Comparison of ENCODE assay signal across 8 mouse cellular contexts in the genomic region with DNA sequence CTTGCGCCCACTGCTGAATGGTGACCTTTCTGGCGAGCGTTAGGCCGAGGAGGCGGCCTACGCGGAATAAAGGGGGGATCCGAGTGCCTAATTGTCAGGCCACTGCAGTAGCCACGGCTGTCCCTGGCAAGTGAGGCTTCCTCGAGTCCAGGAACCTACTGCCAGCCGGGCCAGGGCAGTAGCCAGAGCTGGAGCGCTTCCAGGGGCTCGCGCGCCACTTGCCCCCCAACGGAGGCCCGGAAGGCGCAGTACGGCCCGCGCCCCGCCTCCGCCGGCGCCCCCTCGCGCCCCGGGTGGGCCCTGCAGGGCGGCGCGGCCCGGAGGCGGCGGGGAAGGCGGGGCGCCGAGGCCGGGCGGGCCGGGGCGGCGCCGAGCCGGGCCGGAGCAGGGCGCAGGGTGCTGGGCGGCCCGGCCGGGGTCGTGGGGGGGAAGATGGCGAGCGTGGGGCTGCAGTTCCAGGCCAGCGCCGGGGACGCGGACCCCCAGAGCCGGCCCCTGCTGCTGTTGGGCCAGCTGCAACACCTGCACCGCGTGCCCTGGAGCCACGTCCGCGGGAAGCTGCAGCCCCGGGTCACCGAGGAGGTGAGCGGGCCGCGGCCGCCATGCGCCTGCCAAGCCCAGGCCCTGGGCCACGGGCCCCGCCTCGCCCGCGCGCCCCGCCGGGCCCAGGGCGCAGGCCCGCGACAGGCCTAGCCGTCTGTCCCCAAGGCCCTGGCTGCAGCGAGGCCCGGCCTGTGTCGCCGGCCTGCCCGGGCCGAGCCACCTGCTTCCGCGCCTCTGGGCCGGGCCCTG. TPM values are rescaled to one million over a fixed set of nuclear protein-coding genes. Genes with fewer than 3 reads are reported as not detected.
DNase-seq lines count a peak whose midpoint lies in the region; ATAC-seq lines count a peak whose summit lies in the region.

Npepl1 (plus strand) TSS at position 359 of the 792 bp plus-strand sequence.

- ATAC-seq in hindbrain, embryonic 13.5 days (ENCODE audit: low FRiP score): peak; percentile 76

- H3K27me3 ChIP-seq in hindbrain, embryonic 13.5 days: no peaks in the 10 kb centered on the region

- peak within 1 kb of the TSS; percentile 31 for H3K27ac ChIP-seq in hindbrain, embryonic 13.5 days

- H3K9ac ChIP-seq in hindbrain, embryonic 13.5 days: peak within 1 kb of the TSS; percentile 76

- H3K4me2 ChIP-seq in hindbrain, embryonic 13.5 days: peak within 1 kb of the TSS; percentile 68

- DNase-seq in ZHBTc4 (ENCODE audit: low read depth, low spot score): peak; percentile 41
- DNase-seq in cerebellum, postnatal 25 days: peak; percentile 81 to 82
- DNase-seq in frontal cortex, postnatal 36 days (ENCODE audit: low spot score in 2 of 2): peak; percentile 51 to 52
- peak; percentile 58 to 71 for DNase-seq in layer of hippocampus, postnatal 36 days
- DNase-seq in lung, postnatal 25 days (ENCODE audit: low spot score): peak; percentile 45
- DNase-seq in retina, embryonic 14.5 days (ENCODE audit: low spot score): peak; percentile 61
- DNase-seq in urinary bladder, postnatal 14 days (ENCODE audit: low spot score): peak; percentile 58

- 0 out of 2 replicates have a peak, but pooled peaks cover 2% of the 10 kb centered on the region for H3K36me3 ChIP-seq in hindbrain, embryonic 13.5 days

- WGBS in hindbrain, embryonic 13.5 days: 2% methylated on average over 61 of the region's 90 CpGs

- H3K4me3 ChIP-seq in hindbrain, embryonic 13.5 days: peak within 1 kb of the TSS; percentile 45

- H3K9me3 ChIP-seq in hindbrain, embryonic 13.5 days: no peaks in the 10 kb centered on the region

- peaks cover 23% of the 10 kb centered on the region for H3K4me1 ChIP-seq in hindbrain, embryonic 13.5 days (replicated peaks)

RNA-seq across cellular contexts. Expression of gene Npepl1, which starts in this region (rescaled TPM):
- 15.0 and 15.5 TPM in 2 replicates for polyA plus RNA-seq in hindbrain, embryonic 13.5 days (2015; fragmentation: Nextera tagmentation; extraction: Ambion mirVana)
- 10 to 100 TPM in 1 of 2 experiments, 1 to 10 TPM in 1; 9.9 to 10.2 TPM for total RNA-seq in layer of hippocampus, postnatal 36 days (2021)

Comparison
In these comparisons a context has a peak if more than half of its experiments do, and no peak if none do; other contexts are left out.
1. Peak in every context shown above with its lines: DNase-seq, ATAC-seq, H3K4me3 ChIP-seq and H3K27ac ChIP-seq.